In the genomic region with DNA sequence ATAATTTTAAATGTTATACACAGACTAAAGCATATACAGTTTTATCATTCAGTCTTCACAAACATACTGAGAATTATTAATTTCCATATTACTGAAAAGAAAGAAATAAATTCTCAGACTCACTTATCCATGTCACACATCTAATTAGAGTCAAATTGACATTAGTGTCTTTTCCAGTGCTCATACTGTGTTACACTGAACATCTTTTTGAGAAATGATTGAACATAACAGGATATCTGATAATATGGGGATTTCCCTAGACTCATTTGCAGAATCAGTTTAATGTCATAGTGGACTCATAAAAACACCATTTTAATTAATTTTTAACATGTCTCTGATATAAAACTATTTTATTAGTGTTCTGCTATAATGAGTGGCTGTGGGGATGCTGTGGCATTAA, we compare ENCODE assay signal across 15 mouse cellular contexts.
"Had no signal": no experiment of that assay in that cellular context is flagged by ENCODE, and none has a peak within 500 bp of the region (broad histone marks: within the 10 kb centered on the region; RNA-seq: fewer than 3 reads in every experiment).

No protein-coding gene starts in this region.

- H3K9ac ChIP-seq: neural tube, embryonic 12.5 days; stomach, embryonic 15.5 days had no signal

- H3K4me3 ChIP-seq: neural tube, embryonic 12.5 days; stomach, embryonic 15.5 days had no signal

- H3K27ac ChIP-seq: neural tube, embryonic 12.5 days; stomach, embryonic 15.5 days; stomach, postnatal 0 days had no signal

- H3K27me3 ChIP-seq: neural tube, embryonic 12.5 days; stomach, embryonic 15.5 days had no signal

- DNase-seq: retina, postnatal 1 day; right cerebral cortex, adult 18-20 months; right cerebral cortex, postnatal 14 days; right cerebral cortex, postnatal 25 days; right cerebral cortex, postnatal 4 days; spleen, adult 18-20 months; thymus, adult 18-20 months; thymus, adult 2 months; thymus, postnatal 14 days; thymus, postnatal 25 days; thymus, postnatal 36 days; thymus, postnatal 4 days had no signal

- H3K36me3 ChIP-seq: neural tube, embryonic 12.5 days; stomach, embryonic 15.5 days had no signal

- H3K4me2 ChIP-seq: neural tube, embryonic 12.5 days; stomach, embryonic 15.5 days had no signal

- H3K4me1 ChIP-seq: neural tube, embryonic 12.5 days; stomach, embryonic 15.5 days had no signal

- H3K9me3 ChIP-seq: neural tube, embryonic 12.5 days; stomach, embryonic 15.5 days had no signal
